Mouse (Mus musculus) liver, embryonic 15.5 days (tissue): ENCODE results near the gene Pdzd2. TPM values are rescaled to one million over a fixed set of nuclear protein-coding genes. Genes with fewer than 3 reads are reported as not detected.

Experiments
- ATAC-seq: fragments of 200-750 bp; cut with Nextera tagmentation; 2 replicates; pipeline ENCODE4 v1.8.0; 2017; ENCODE audit warnings: moderate number of reproducible peaks, mild to moderate bottlenecking, moderate library complexity; ENCODE audit not compliant: insufficient read depth
- H3K27ac ChIP-seq: fragments of 300-500 bp; sonication (generic); replicated peaks from 2 replicates; pipeline ENCODE4 v1.5.1; 2015; ENCODE audit warnings: mild to moderate bottlenecking, inconsistent platforms
- H3K27me3 ChIP-seq: fragments of 300-500 bp; sonication (generic); 2 replicates; pipeline ENCODE4 v1.6.1; 2015; ENCODE audit warnings: mild to moderate bottlenecking, inconsistent platforms
- H3K36me3 ChIP-seq: fragments of 300-500 bp; sonication (generic); replicated peaks from 2 replicates; pipeline ENCODE4 v1.6.1; 2015; ENCODE audit warnings: moderate library complexity, mild to moderate bottlenecking, inconsistent platforms
- H3K4me1 ChIP-seq: fragments of 300-500 bp; sonication (generic); replicated peaks from 2 replicates; pipeline ENCODE4 v1.6.1; 2015; ENCODE audit warnings: inconsistent platforms
- H3K4me2 ChIP-seq: fragments of 300-500 bp; sonication (generic); 2 replicates; pipeline ENCODE4 v1.6.1; 2015; ENCODE audit warnings: moderate library complexity, mild to moderate bottlenecking, inconsistent platforms
- H3K4me3 ChIP-seq: fragments of 300-500 bp; sonication (generic); replicated peaks from 2 replicates; pipeline ENCODE4 v1.5.1; 2015; ENCODE audit warnings: mild to moderate bottlenecking, inconsistent platforms
- H3K9ac ChIP-seq: fragments of 300-500 bp; sonication (generic); 2 replicates; pipeline ENCODE4 v1.6.1; 2015; ENCODE audit warnings: moderate library complexity, mild to moderate bottlenecking, inconsistent platforms
- H3K9me3 ChIP-seq: fragments of 300-500 bp; sonication (generic); replicated peaks from 2 replicates; pipeline ENCODE4 v1.6.1; 2016; ENCODE audit warnings: inconsistent platforms
- WGBS: fragments of 180-500 bp; shearing (Covaris S2); methylation state at CpG from one replicate; pipeline ENCODE4 v1.1.7; 2015; ENCODE audit warnings: mixed read lengths; ENCODE audit not compliant: insufficient replicate concordance; 5-methylcytosine and 5-hydroxymethylcytosine counted together
- polyA plus RNA-seq: library from polyadenylated mRNA; unstranded; fragments of >200 nt; fragmentation: Nextera tagmentation; extraction: Ambion mirVana; gene quantifications from 2 replicates; pipeline ENCODE4 v1.2.1, GENCODE M21; 2015

Pdzd2 gene
- polyA plus RNA-seq, 1 experiment from 2014 or later: 0.78 TPM

GRCm38 (mm10) chr15:12696889-12697288 lies 42.8 kb downstream of the Pdzd2 start:
- no peaks in the 10 kb centered on the region for H3K9me3 ChIP-seq
- H3K36me3 ChIP-seq: no peaks in the 10 kb centered on the region
- H3K9ac ChIP-seq: no peak overlapping the region
- H3K4me3 ChIP-seq: no peak overlapping the region
- no peaks in the 10 kb centered on the region for H3K4me1 ChIP-seq
- no peaks in the 10 kb centered on the region for H3K27me3 ChIP-seq
- H3K4me2 ChIP-seq: no peak overlapping the region
- no peak for ATAC-seq
- WGBS: 65% methylated on average over 8 of the region's 8 CpGs
- no peak overlapping the region for H3K27ac ChIP-seq

DNA sequence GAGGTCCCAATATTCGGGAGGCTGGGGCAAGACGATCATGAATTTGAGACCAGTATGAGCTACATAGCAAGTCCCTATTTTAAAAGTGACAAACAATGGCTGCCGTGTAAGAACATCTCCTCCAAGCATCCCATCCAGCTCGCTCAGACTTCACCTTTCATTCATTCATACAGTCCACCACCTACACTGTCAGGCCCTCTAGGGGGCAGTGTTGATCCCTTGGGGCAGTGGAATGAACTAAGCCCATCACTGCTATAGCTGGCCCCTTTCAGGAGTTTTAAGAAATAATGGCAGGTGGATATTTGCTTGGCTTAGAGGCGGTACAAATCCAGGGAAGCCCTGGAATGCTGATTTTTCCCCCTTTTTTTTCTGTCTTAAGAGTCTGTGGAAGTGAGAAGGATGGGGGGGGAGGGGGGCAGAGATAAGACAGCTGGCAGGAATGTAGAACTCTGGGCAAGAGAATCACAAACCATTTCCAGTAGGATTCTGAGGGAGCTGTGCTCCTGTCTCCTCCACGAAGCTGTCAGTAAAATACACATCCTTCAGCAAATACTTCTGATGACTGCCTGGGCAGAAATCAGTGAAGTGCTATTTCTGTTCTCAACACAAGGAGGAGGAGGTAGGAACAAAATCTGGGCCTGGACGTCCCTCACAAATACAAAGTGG lies 49.9 kb downstream of the Pdzd2 start:
- no peak overlapping the region for H3K4me2 ChIP-seq
- H3K4me3 ChIP-seq: no peak overlapping the region
- no peak overlapping the region for H3K9ac ChIP-seq
- 64% methylated on average over 7 of the region's 7 CpGs for WGBS
- no peaks in the 10 kb centered on the region for H3K4me1 ChIP-seq
- no peaks in the 10 kb centered on the region for H3K9me3 ChIP-seq
- no peak for ATAC-seq
- H3K36me3 ChIP-seq: no peaks in the 10 kb centered on the region
- H3K27me3 ChIP-seq: no peaks in the 10 kb centered on the region
- no peak overlapping the region for H3K27ac ChIP-seq

- 67% methylated on average over 9 of the region's 9 CpGs for WGBS
- no peaks in the 10 kb centered on the region for H3K4me1 ChIP-seq
- H3K9me3 ChIP-seq: no peaks in the 10 kb centered on the region
- no peak overlapping the region for H3K9ac ChIP-seq
- H3K4me3 ChIP-seq: no peak overlapping the region
- no peak overlapping the region for H3K4me2 ChIP-seq
- H3K27me3 ChIP-seq: no peaks in the 10 kb centered on the region
- no peaks in the 10 kb centered on the region for H3K36me3 ChIP-seq
- no peak for ATAC-seq
- H3K27ac ChIP-seq: no peak overlapping the region
These were observed 57.2 kb downstream of the Pdzd2 start for GRCm38 (mm10) chr15:12682549-12682948.

GRCm38 (mm10) chr15:12681891-12682290 lies 57.8 kb downstream of the Pdzd2 start:
- 44% methylated on average over 2 of the region's 2 CpGs for WGBS
- no peak overlapping the region for H3K27ac ChIP-seq
- no peak for ATAC-seq
- no peaks in the 10 kb centered on the region for H3K36me3 ChIP-seq
- H3K9me3 ChIP-seq: no peaks in the 10 kb centered on the region
- H3K4me3 ChIP-seq: no peak overlapping the region
- H3K9ac ChIP-seq: no peak overlapping the region
- no peaks in the 10 kb centered on the region for H3K4me1 ChIP-seq
- no peaks in the 10 kb centered on the region for H3K27me3 ChIP-seq
- no peak overlapping the region for H3K4me2 ChIP-seq

GRCm38 (mm10) chr15:12680750-12681149 lies 59.0 kb downstream of the Pdzd2 start:
- WGBS: 43% methylated on average over 7 of the region's 7 CpGs
- H3K9ac ChIP-seq: no peak overlapping the region
- H3K27me3 ChIP-seq: no peaks in the 10 kb centered on the region
- no peaks in the 10 kb centered on the region for H3K4me1 ChIP-seq
- no peak overlapping the region for H3K27ac ChIP-seq
- no peaks in the 10 kb centered on the region for H3K36me3 ChIP-seq
- ATAC-seq: no peak
- no peak overlapping the region for H3K4me2 ChIP-seq
- no peaks in the 10 kb centered on the region for H3K9me3 ChIP-seq
- H3K4me3 ChIP-seq: no peak overlapping the region

- no peaks in the 10 kb centered on the region for H3K4me1 ChIP-seq
- no peak overlapping the region for H3K9ac ChIP-seq
- no peak overlapping the region for H3K4me3 ChIP-seq
- H3K4me2 ChIP-seq: no peak overlapping the region
- 65% methylated on average over 6 of the region's 6 CpGs for WGBS
- no peak for ATAC-seq
- no peak overlapping the region for H3K27ac ChIP-seq
- H3K36me3 ChIP-seq: no peaks in the 10 kb centered on the region
- H3K27me3 ChIP-seq: no peaks in the 10 kb centered on the region
- no peaks in the 10 kb centered on the region for H3K9me3 ChIP-seq
These were observed 59.7 kb downstream of the Pdzd2 start for GRCm38 (mm10) chr15:12679996-12680395.

DNA sequence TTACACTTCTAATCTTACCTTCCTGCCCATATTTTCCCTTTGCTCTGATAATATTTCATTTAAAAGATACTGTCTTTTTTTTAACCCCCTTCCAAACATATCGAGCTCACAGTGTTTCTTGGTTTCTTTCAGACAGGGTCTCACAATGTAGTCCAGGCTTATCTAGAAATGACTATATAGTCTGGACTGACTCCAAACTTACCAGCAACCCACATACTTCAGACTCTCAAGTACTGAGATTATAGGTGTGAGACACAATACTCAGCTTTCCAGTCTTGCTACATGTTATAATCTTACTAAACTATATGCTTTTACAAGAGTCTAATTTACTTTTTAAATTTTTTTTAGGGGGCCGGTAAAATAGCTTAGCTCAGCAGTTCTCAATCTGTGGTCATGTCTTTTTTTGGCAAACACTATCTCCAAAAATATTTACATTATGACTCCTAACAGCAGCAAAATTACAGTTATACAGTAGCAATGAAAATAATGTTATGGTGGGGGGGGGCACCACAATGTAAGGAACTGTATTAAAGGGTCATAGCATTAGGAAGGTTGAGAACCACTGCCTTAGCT lies 61.1 kb downstream of the Pdzd2 start:
- Histone ChIP-seq H3K9ac (no peak overlapping the region), H3K9me3 (no peaks in the 10 kb centered on the region), H3K4me1 (no peaks in the 10 kb centered on the region), H3K4me3 (no peak overlapping the region), H3K27ac (no peak overlapping the region), H3K36me3 (no peaks in the 10 kb centered on the region), H3K27me3 (no peaks in the 10 kb centered on the region), H3K4me2 (no peak overlapping the region)
- WGBS: 49% methylated on average over 2 of the region's 2 CpGs
- no peak for ATAC-seq

- H3K27ac ChIP-seq: no peak overlapping the region
- H3K4me3 ChIP-seq: no peak overlapping the region
- H3K9ac ChIP-seq: no peak overlapping the region
- no peaks in the 10 kb centered on the region for H3K4me1 ChIP-seq
- H3K36me3 ChIP-seq: no peaks in the 10 kb centered on the region
- H3K4me2 ChIP-seq: no peak overlapping the region
- no peaks in the 10 kb centered on the region for H3K9me3 ChIP-seq
- WGBS: 50% methylated on average over 3 of the region's 3 CpGs
- H3K27me3 ChIP-seq: no peaks in the 10 kb centered on the region
- ATAC-seq: no peak
These were observed 64.4 kb downstream of the Pdzd2 start for GRCm38 (mm10) chr15:12675366-12675765.

- Histone ChIP-seq H3K4me3 (no peak overlapping the region), H3K9me3 (no peaks in the 10 kb centered on the region), H3K36me3 (no peaks in the 10 kb centered on the region), H3K27ac (no peak overlapping the region), H3K27me3 (no peaks in the 10 kb centered on the region), H3K9ac (no peak overlapping the region), H3K4me2 (no peak overlapping the region), H3K4me1 (no peaks in the 10 kb centered on the region)
- WGBS: 57% methylated on average over 5 of the region's 5 CpGs
- ATAC-seq: no peak
These were observed 65.7 kb downstream of the Pdzd2 start for GRCm38 (mm10) chr15:12674026-12674425.

DNA sequence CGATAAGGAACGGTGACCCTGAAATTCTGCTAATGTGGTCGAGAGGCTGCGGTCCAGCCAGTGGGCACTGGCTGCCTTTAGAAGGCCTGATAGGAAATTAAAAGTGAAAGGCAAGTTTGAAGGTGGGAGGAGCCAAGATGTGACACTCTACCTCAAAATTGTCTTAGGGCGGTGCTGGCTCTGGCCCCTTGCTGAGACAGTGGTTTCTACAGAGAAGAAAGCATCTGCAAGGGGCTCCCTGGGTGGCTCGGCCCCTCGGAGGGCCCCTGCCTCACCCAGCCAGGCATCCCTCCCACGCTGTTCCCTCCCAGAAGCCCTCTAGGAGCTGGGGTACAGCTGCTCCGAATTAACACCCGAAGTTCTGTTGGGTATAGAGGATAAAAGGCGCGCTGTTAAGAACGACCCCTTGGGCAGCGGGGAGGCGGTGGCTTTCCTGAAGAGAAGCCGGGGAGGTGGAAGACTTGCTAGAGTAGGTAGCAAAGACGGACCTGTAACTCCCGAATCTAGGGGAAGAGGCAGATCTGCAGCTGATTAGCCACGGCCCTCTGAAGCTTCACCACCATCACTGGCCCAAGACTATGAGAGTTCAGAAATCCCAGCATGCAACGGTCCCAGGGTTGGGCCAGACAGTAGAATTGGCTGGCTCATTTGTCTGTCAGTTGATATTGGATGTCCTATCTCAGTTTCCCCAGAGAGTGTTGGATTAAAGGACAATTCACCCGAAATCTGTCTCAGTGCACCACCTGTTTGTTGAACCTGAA lies 71.8 kb downstream of the Pdzd2 start:
- H3K4me3 ChIP-seq: peak overlapping the region; percentile 23; the same call in 1 of the 2 replicates

DNA sequence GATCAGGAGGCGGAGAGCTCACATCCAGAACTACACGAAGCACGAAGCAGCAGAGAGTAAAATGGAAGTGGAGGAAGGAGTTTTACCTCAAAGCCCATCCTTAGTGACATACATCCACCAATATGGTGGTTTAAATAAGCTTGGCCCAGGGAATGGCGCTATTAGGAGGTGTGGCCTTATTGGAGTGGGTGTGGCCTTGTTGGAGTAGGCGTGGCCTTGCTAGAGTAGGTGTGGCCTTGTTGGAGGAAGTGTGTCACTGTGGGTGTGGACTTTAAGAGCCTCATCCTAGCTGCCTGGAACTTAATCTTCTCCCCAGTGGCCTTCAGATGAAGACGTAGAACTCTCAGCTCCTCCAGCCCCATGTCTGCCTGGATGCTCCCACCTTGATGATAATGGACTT lies 73.8 kb downstream of the Pdzd2 start:
- 80% methylated on average over 6 of the region's 6 CpGs for WGBS
- no peaks in the 10 kb centered on the region for H3K9me3 ChIP-seq
- H3K36me3 ChIP-seq: no peaks in the 10 kb centered on the region
- no peaks in the 10 kb centered on the region for H3K4me1 ChIP-seq
- no peak overlapping the region for H3K4me3 ChIP-seq
- no peaks in the 10 kb centered on the region for H3K27me3 ChIP-seq
- H3K27ac ChIP-seq: no peak overlapping the region
- H3K4me2 ChIP-seq: no peak overlapping the region
- no peak for ATAC-seq
- H3K9ac ChIP-seq: no peak overlapping the region

More for the DNA sequence above, 71.8 kb downstream of the Pdzd2 start:
- ATAC-seq: no peak
- Histone ChIP-seq H3K9me3 (no peaks in the 10 kb centered on the region), H3K27ac (no peak overlapping the region), H3K4me1 (no peaks in the 10 kb centered on the region), H3K27me3 (no peaks in the 10 kb centered on the region), H3K4me2 (peak overlapping the region; percentile 36; the same call in 1 of the 2 replicates), H3K36me3 (no peaks in the 10 kb centered on the region), H3K9ac (no peak overlapping the region)
- WGBS: 41% methylated on average over 21 of the region's 21 CpGs
